Mouse (Mus musculus): Measurements from ENCODE around the gene Aqp12.

- TF ChIP-seq CTCF (IDR thresholded peaks at IDR 0.05; ENCODE audit: low read depth, low read length), result no peak
- no peak for TF ChIP-seq POLR2A (IDR thresholded peaks at IDR 0.05; ENCODE audit: borderline replicate concordance, low read depth, low read length)
These were observed 9.0 kb downstream of the Aqp12 start for GRCm38 (mm10) chr1:93015136-93015535.
